Mouse (Mus musculus) bone marrow macrophage, adult 2 months (primary cell): ENCODE results near the gene Zfp52.

Experiments
- CTCF ChIP-seq: IDR thresholded peaks from 2 replicates; pipeline ENCODE4 v1.5.1; 2012; ENCODE audit warnings: low read depth, mild to moderate bottlenecking, low read length, moderate library complexity
- POLR2A ChIP-seq: IDR thresholded peaks from 2 replicates; pipeline ENCODE4 v1.6.1; 2012; ENCODE audit warnings: mild to moderate bottlenecking, low read depth, low read length, borderline replicate concordance

DNA sequence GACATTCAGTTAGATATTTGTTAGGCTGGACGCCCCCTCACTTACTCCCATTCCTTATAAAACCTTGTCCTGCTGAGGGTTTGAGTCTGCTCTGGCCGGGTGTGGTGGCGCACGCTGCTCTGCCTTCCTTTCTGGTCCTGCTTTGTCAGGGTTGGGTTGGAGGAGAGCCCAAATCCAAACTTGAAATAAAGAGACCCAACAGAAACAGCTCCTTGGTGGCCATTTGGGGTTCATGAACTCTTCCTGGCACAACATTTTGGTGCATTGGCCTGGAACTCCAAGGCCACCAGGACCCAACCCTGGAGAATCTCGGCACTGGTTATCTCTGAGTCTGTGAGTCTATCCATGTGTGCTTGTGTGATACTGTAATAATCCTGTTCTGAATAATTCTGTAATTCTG lies 3.7 kb upstream of the Zfp52 start:
- TF ChIP-seq POLR2A (no peak), CTCF (no peak)
